Mouse (Mus musculus): ENCODE data around the gene Zc3h12b. TPM values are rescaled to one million over a fixed set of nuclear protein-coding genes. Genes with fewer than 3 reads are reported as not detected.

Zc3h12b gene
- total RNA-seq, 4 experiments from 2014 or later, result 0.69 to 1.5 (median 0.95) TPM

Other genes starting within 250 kb of the Zc3h12b start
- 10 to 100 TPM; 11.2 to 15.2 (median 13.4) TPM for gene Asb12, start 153.7 kb upstream of the Zc3h12b start, total RNA-seq (2022)
- gene Pfn5, start 153.6 kb upstream of the Zc3h12b start, total RNA-seq (2022), result not detected
- gene Zc4h2, start 53.2 kb upstream of the Zc3h12b start, total RNA-seq (2022), result 1 to 10 TPM; 1.1 to 1.5 (median 1.3) TPM
- gene Las1l, start 245.3 kb downstream of the Zc3h12b start, total RNA-seq (2022), result 10 to 100 TPM; 36.5 to 41.1 (median 39.1) TPM